Mouse (Mus musculus) heart, embryonic 13.5 days (tissue): ENCODE measurements at regions not wholly inside any gene's neighbourhood (a gene's known extent, or its start where the extent isn't known, plus 50 kb on each side); places are given as distances from the start of the nearest gene placed in this dataset.

Experiments used
- ATAC-seq: fragments of 200-750 bp; cut with Nextera tagmentation; 2 replicates; pipeline ENCODE4 v1.8.0; 2017; ENCODE audit warnings: moderate TSS enrichment; ENCODE audit not compliant: insufficient number of reproducible peaks, low FRiP score, low TSS enrichment; ENCODE audit errors: extremely low read depth
- H3K27ac ChIP-seq: fragments of 300-500 bp; sonication (generic); replicated peaks from 2 replicates; pipeline ENCODE4 v1.5.1; 2015; ENCODE audit warnings: moderate library complexity, mild to moderate bottlenecking, inconsistent platforms
- H3K27me3 ChIP-seq: fragments of 300-500 bp; sonication (generic); replicated peaks from 2 replicates; pipeline ENCODE4 v1.6.1; 2015; ENCODE audit warnings: mild to moderate bottlenecking, inconsistent platforms
- H3K36me3 ChIP-seq: fragments of 300-500 bp; sonication (generic); 2 replicates; pipeline ENCODE4 v1.6.1; 2015; ENCODE audit warnings: mild to moderate bottlenecking, inconsistent platforms
- H3K4me1 ChIP-seq: fragments of 300-500 bp; sonication (generic); 2 replicates; pipeline ENCODE4 v1.6.1; 2015; ENCODE audit warnings: inconsistent platforms
- H3K4me2 ChIP-seq: fragments of 300-500 bp; sonication (generic); 2 replicates; pipeline ENCODE4 v1.6.1; 2015; ENCODE audit warnings: inconsistent platforms, mild to moderate bottlenecking, moderate library complexity
- H3K4me3 ChIP-seq: fragments of 300-500 bp; sonication (generic); 2 replicates; pipeline ENCODE4 v1.5.1; 2015; ENCODE audit warnings: moderate library complexity, mild to moderate bottlenecking, inconsistent platforms
- H3K9ac ChIP-seq: fragments of 300-500 bp; sonication (generic); 2 replicates; pipeline ENCODE4 v1.6.1; 2015; ENCODE audit warnings: inconsistent platforms, mild to moderate bottlenecking, moderate library complexity
- H3K9me3 ChIP-seq: fragments of 300-500 bp; sonication (generic); 2 replicates; pipeline ENCODE4 v1.6.1; 2016; ENCODE audit warnings: inconsistent platforms
- WGBS: fragments of 180-500 bp; shearing (Covaris S2); methylation state at CpG from one replicate; pipeline ENCODE4 v1.1.7; 2015; ENCODE audit warnings: mixed read lengths; 5-methylcytosine and 5-hydroxymethylcytosine counted together

DNA sequence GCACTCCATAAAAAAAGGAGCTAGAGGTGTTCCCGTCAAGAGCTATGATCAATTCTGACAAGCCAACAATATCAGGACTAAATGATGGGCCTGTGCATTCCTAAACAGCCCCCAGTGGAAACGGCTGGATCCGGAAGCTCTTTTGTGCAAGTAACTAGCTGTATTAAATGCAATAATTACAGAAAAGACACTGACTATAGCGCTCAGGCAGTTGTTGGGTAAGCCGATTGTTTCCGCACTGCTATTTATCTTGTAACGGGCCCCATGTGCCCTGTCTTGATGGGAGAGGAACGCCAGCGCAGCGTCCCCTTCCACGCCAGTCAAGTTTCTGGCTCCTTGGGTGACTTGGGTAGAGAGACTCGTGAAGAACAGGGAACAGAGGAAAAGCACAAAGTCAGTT is 142.4 kb upstream of the Sp8 start:
- no peaks in the 10 kb centered on the region for H3K36me3 ChIP-seq
- H3K4me3 ChIP-seq, result no peak overlapping the region
- 66% methylated on average over 12 of the region's 12 CpGs for WGBS
- H3K9ac ChIP-seq, result no peak overlapping the region
- no peaks in the 10 kb centered on the region for H3K27me3 ChIP-seq
- H3K4me2 ChIP-seq, result no peak overlapping the region
- ATAC-seq, result no peak
- no peaks in the 10 kb centered on the region for H3K9me3 ChIP-seq
- no peak overlapping the region for H3K27ac ChIP-seq
- no peaks in the 10 kb centered on the region for H3K4me1 ChIP-seq

GRCm38 (mm10) chr12:118703068-118703662 is 143.0 kb upstream of the Sp8 start:
- Histone ChIP-seq H3K36me3 (no peaks in the 10 kb centered on the region), H3K9ac (no peak overlapping the region), H3K4me1 (no peaks in the 10 kb centered on the region), H3K9me3 (no peaks in the 10 kb centered on the region), H3K4me3 (no peak overlapping the region), H3K27me3 (no peaks in the 10 kb centered on the region), H3K4me2 (no peak overlapping the region), H3K27ac (no peak overlapping the region)
- 55% methylated on average over 11 of the region's 11 CpGs for WGBS
- ATAC-seq, result no peak

GRCm38 (mm10) chr12:118701838-118702237 is 144.3 kb upstream of the Sp8 start:
- Histone ChIP-seq H3K36me3 (no peaks in the 10 kb centered on the region), H3K9ac (no peak overlapping the region), H3K4me1 (no peaks in the 10 kb centered on the region), H3K4me2 (no peak overlapping the region), H3K27ac (no peak overlapping the region), H3K4me3 (no peak overlapping the region), H3K9me3 (no peaks in the 10 kb centered on the region), H3K27me3 (no peaks in the 10 kb centered on the region)
- no peak for ATAC-seq
- 73% methylated on average over 2 of the region's 2 CpGs for WGBS

- no peak for ATAC-seq
- Histone ChIP-seq H3K4me2 (no peak overlapping the region), H3K4me1 (no peaks in the 10 kb centered on the region), H3K27ac (no peak overlapping the region), H3K36me3 (no peaks in the 10 kb centered on the region), H3K4me3 (no peak overlapping the region), H3K9me3 (no peaks in the 10 kb centered on the region), H3K9ac (no peak overlapping the region), H3K27me3 (no peaks in the 10 kb centered on the region)
Observed at GRCm38 (mm10) chr12:118698110-118698509, 148.0 kb upstream of the Sp8 start.

- WGBS, result 53% methylated on average over 2 of the region's 2 CpGs
- no peaks in the 10 kb centered on the region for H3K9me3 ChIP-seq
Observed at GRCm38 (mm10) chr12:118694701-118695100, 151.4 kb upstream of the Sp8 start.

DNA sequence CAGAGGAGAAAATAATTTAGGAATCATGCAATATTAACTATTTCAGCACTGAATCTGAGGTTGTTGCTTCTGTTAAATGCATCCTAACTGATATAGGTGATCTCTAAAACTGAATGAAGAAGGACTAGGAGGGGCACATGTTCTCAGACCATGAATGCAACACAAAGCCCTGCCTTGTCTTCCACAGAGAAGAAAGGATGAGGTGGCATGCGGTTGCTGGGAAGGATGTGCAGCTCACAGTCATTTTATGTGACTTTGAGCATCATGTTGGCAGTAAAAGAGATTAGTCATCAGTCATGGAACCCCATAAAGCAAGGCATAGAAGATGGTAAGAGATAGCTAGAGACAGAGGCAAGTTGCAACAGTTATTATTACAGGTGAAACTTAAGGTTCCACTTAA is 163.2 kb upstream of the Sp8 start:
- 81% methylated on average over 1 of the region's 1 CpGs for WGBS
- Histone ChIP-seq H3K9me3 (no peaks in the 10 kb centered on the region; the same call in 1 of the 2 replicates), H3K27me3 (no peaks in the 10 kb centered on the region), H3K27ac (no peak overlapping the region), H3K4me2 (no peak overlapping the region), H3K4me1 (no peaks in the 10 kb centered on the region), H3K9ac (no peak overlapping the region), H3K36me3 (no peaks in the 10 kb centered on the region), H3K4me3 (no peak overlapping the region)
- ATAC-seq, result no peak

More at GRCm38 (mm10) chr12:118694701-118695100, 151.4 kb upstream of the Sp8 start:
- Histone ChIP-seq H3K36me3 (no peaks in the 10 kb centered on the region), H3K9ac (no peak overlapping the region), H3K4me1 (no peaks in the 10 kb centered on the region), H3K27me3 (no peaks in the 10 kb centered on the region), H3K4me3 (no peak overlapping the region), H3K4me2 (no peak overlapping the region), H3K27ac (no peak overlapping the region)
- ATAC-seq, result no peak

GRCm38 (mm10) chr12:118677989-118678388 is 168.1 kb upstream of the Sp8 start:
- WGBS, result 78% methylated on average over 4 of the region's 4 CpGs
- Histone ChIP-seq H3K4me3 (no peak overlapping the region), H3K27me3 (no peaks in the 10 kb centered on the region), H3K9ac (no peak overlapping the region), H3K4me2 (no peak overlapping the region), H3K27ac (no peak overlapping the region), H3K36me3 (no peaks in the 10 kb centered on the region), H3K9me3 (no peaks in the 10 kb centered on the region; the same call in 1 of the 2 replicates), H3K4me1 (no peaks in the 10 kb centered on the region)
- ATAC-seq, result no peak

GRCm38 (mm10) chr12:118661575-118661974 is 184.6 kb upstream of the Sp8 start:
- no peak overlapping the region for H3K27ac ChIP-seq
- ATAC-seq, result no peak
- H3K4me1 ChIP-seq, result peaks cover 6% of the 10 kb centered on the region; the same call in 1 of the 2 replicates
- H3K4me2 ChIP-seq, result peak overlapping the region; percentile 58; the same call in 1 of the 2 replicates
- H3K9ac ChIP-seq, result no peak overlapping the region
- H3K9me3 ChIP-seq, result no peaks in the 10 kb centered on the region
- no peak overlapping the region for H3K4me3 ChIP-seq
- H3K36me3 ChIP-seq, result no peaks in the 10 kb centered on the region
- 46% methylated on average over 9 of the region's 9 CpGs for whole genome bisulfite sequencing
- peaks cover 8% of the 10 kb centered on the region for H3K27me3 ChIP-seq

DNA sequence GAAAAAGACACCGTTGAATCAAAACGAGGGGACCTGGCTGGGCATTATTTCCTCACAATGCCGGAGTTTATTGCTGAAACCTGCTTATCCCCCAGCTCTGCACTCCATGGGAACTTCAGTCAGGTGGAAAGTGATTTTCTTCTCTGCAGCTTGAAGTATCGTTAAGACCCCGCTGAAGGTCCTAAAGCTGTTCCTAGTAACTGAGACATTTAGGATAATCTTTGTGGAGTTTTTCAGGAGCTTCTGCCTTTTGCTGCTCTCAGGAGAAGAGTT is 185.0 kb upstream of the Sp8 start:
- H3K4me2 ChIP-seq, result peak overlapping the region; percentile 58
- H3K27me3 ChIP-seq, result peaks cover 8% of the 10 kb centered on the region
- WGBS, result 13% methylated on average over 5 of the region's 5 CpGs
- H3K9ac ChIP-seq, result 0 out of 2 replicates have a peak overlapping the region, but pooled peaks have one; percentile 9
- no peaks in the 10 kb centered on the region for H3K36me3 ChIP-seq
- peak overlapping the region; percentile 26 for H3K4me3 ChIP-seq
- H3K4me1 ChIP-seq, result peaks cover 6% of the 10 kb centered on the region; the same call in 1 of the 2 replicates
- H3K27ac ChIP-seq, result no peak overlapping the region
- H3K9me3 ChIP-seq, result no peaks in the 10 kb centered on the region
- ATAC-seq, result no peak

- Histone ChIP-seq H3K4me2 (peak overlapping the region; percentile 58), H3K27me3 (peaks cover 8% of the 10 kb centered on the region), H3K9me3 (no peaks in the 10 kb centered on the region), H3K4me1 (peaks cover 6% of the 10 kb centered on the region; the same call in 1 of the 2 replicates), H3K4me3 (peak overlapping the region; percentile 26), H3K36me3 (no peaks in the 10 kb centered on the region), H3K9ac (0 out of 2 replicates have a peak overlapping the region, but pooled peaks have one; percentile 9), H3K27ac (no peak overlapping the region)
- 16% methylated on average over 12 of the region's 12 CpGs for WGBS
- ATAC-seq, result no peak
Observed at GRCm38 (mm10) chr12:118660384-118661213, 185.5 kb upstream of the Sp8 start.

DNA sequence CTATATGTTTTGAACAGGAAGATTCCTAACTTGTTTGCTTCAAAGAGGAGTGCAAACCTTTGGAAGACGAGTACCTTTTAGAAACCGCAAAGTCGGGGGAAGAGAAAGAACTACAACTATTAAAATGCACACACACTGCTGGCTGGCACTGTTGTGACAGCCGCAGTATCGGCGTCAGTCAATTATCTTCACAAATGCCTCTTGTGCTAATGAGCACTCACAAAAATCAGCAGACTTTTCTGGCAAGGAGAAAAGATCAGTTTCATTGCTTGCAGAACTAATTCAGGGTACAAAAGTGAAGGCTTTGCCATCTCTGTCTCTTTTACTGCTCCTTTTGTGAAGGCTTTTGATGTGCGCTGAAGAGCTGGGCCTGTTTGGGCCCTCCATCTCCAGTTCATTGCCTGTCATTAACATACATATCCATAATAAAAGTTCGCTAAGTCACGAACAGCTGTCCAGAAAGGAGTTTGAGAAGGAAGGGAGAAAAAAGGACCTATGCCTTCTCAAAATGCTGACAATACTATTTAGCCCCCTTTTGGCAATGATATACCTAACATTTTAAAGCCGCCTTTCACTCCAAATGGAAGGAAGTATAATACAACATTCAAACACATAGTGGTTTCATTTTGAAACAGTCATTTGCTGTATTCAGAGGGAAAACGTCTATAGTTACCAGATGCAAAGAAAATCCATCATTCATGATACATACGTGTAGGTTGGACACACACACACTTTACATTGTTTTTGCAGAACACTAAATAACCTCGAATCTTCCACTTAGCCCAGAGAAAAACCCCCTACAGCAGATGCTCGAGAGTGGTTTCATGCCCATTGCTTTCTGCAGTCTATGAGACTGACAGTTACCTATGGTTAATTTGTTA is 186.6 kb upstream of the Sp8 start:
- H3K9me3 ChIP-seq, result no peaks in the 10 kb centered on the region
- H3K9ac ChIP-seq, result no peak overlapping the region
- peaks cover 8% of the 10 kb centered on the region for H3K27me3 ChIP-seq
- WGBS, result 64% methylated on average over 14 of the region's 14 CpGs
- H3K4me1 ChIP-seq, result peaks cover 6% of the 10 kb centered on the region; the same call in 1 of the 2 replicates
- H3K4me2 ChIP-seq, result no peak overlapping the region
- ATAC-seq, result no peak
- H3K36me3 ChIP-seq, result no peaks in the 10 kb centered on the region
- H3K27ac ChIP-seq, result no peak overlapping the region
- H3K4me3 ChIP-seq, result no peak overlapping the region
